In the genomic region with DNA sequence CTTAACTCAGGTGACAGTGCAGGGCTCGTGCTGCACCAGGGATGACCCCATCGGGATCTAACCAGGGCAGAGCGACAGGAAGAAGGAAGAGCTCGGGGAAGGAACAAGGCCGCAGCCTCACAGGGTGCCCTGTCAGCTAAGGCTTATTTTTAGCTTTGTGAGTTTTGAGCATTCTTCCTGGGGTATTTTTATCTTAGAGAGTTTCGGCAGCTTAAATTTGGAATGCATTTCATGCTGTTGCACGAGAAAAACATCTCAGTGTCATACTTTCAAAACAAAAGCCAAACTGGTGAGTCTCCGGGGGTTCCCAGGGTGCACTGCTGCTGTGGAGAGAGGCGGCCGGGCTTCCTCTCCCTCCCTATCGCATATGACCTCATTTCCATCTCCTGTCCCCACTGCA, we compare ENCODE assay signal across 8 mouse cellular contexts. TPM values are rescaled to one million over a fixed set of nuclear protein-coding genes. Genes with fewer than 3 reads are reported as not detected.
DNase-seq lines count a peak whose midpoint lies in the region; ATAC-seq and TF ChIP-seq lines count a peak whose summit lies in the region.

No protein-coding gene starts in this region.

- no peaks in the 10 kb centered on the region for H3K9me3 ChIP-seq in liver, postnatal 0 days (ENCODE audit: low read length)

- 49% methylated on average over 11 of the region's 11 CpGs for WGBS in liver, postnatal 0 days (ENCODE audit: insufficient replicate concordance)

- peaks cover 3% of the 10 kb centered on the region; the same call in 1 of the 2 replicates for H3K36me3 ChIP-seq in liver, postnatal 0 days (replicated peaks; ENCODE audit: insufficient read depth, low read length)

- peak; percentile 49; the same call in 1 of the 2 replicates for ATAC-seq in liver, postnatal 0 days

- peak overlapping the region; percentile 91 for H3K27ac ChIP-seq in brown adipose tissue, adult 24 weeks (replicated peaks; ENCODE audit: low read depth, low read length)
- peak overlapping the region; percentile 71 for H3K27ac ChIP-seq in liver, postnatal 0 days (ENCODE audit: low read depth)

- peak; percentile 21 to 28 for DNase-seq in left cerebral cortex, adult 18-20 months (ENCODE audit: low spot score in 2 of 2)
- no peak for DNase-seq in left cerebral cortex, adult 8-10 months (ENCODE audit: low spot score in 2 of 2)
- peak; percentile 59 to 70 for DNase-seq in heart, postnatal 14 days
- no peak for DNase-seq in liver, postnatal 0 days
- DNase-seq in thymus, postnatal 14 days = no peak
- DNase-seq in B cell, adult 2 months = no peak
- no peak for DNase-seq in urinary bladder, postnatal 25 days (ENCODE audit: low spot score)

- H3K27me3 ChIP-seq in liver, postnatal 0 days (ENCODE audit: insufficient read depth, low read length) = no peaks in the 10 kb centered on the region

- H3K4me3 ChIP-seq in brown adipose tissue, adult 24 weeks (ENCODE audit: insufficient read depth, low read depth, low read length) = peak overlapping the region; percentile 39
- no peak overlapping the region for H3K4me3 ChIP-seq in liver, postnatal 0 days (ENCODE audit: low read depth, low read length)

- intact Hi-C loops in heart, postnatal 14 days (cut with DNase I) = loop anchor here (5.0 kb wide), 1 partner anchor 37 kb away; a partner anchor contains a TSS

- H3K9ac ChIP-seq in liver, postnatal 0 days (replicated peaks) = no peak overlapping the region

- H3K4me2 ChIP-seq in liver, postnatal 0 days (ENCODE audit: low read depth, low read length) = no peak overlapping the region

- TF ChIP-seq CTCF in liver, postnatal 0 days (IDR thresholded peaks at IDR 0.05; ENCODE audit: low read depth) = no peak

- 0 out of 2 replicates have a peak, but pooled peaks have one; percentile 9 for TF ChIP-seq EP300 in liver, postnatal 0 days (IDR thresholded peaks at IDR 0.05; ENCODE audit: low read depth)

- H3K4me1 ChIP-seq in brown adipose tissue, adult 24 weeks (ENCODE audit: control insufficient read depth, insufficient read depth, insufficient read length, low read length) = peaks cover 2% of the 10 kb centered on the region
- no peaks in the 10 kb centered on the region for H3K4me1 ChIP-seq in liver, postnatal 0 days (ENCODE audit: insufficient read depth)

RNA-seq across cellular contexts. Expression of a gene that starts 37.4 kb away (rescaled TPM):
- total RNA-seq in left cerebral cortex, adult 18-20 months (2021) = 10 to 100 TPM; 87.9 to 89.8 TPM
- 10 to 100 TPM; 83.8 to 90.6 (median 86.9) TPM for total RNA-seq in left cerebral cortex, adult 8-10 months (2022)
- polyA plus RNA-seq in brown adipose tissue, adult 24 weeks (2012; ENCODE audit: insufficient read depth, insufficient read length, missing spikeins) = 61.5 and 67.4 TPM in 2 replicates
- total RNA-seq in heart, postnatal 14 days (2021) = 10 to 100 TPM; 87.4 to 93.9 TPM
- polyA plus RNA-seq in liver, postnatal 0 days (2015; fragmentation: Nextera tagmentation; extraction: Ambion mirVana) = 11.5 and 11.9 TPM in 2 replicates

RNA-seq across cellular contexts. Expression of a gene that starts 38.2 kb away (rescaled TPM):
- 10 to 100 TPM; 62.4 to 64.3 TPM for total RNA-seq in left cerebral cortex, adult 18-20 months (2021)
- total RNA-seq in left cerebral cortex, adult 8-10 months (2022) = 10 to 100 TPM; 58.0 to 65.7 (median 61.2) TPM
- 76.3 and 112 TPM in 2 replicates for polyA plus RNA-seq in brown adipose tissue, adult 24 weeks (2012; ENCODE audit: insufficient read depth, insufficient read length, missing spikeins)
- 10 to 100 TPM; 43.4 to 43.8 TPM for total RNA-seq in heart, postnatal 14 days (2021)
- 14.9 and 17.2 TPM in 2 replicates for polyA plus RNA-seq in liver, postnatal 0 days (2015; fragmentation: Nextera tagmentation; extraction: Ambion mirVana)

Comparison
In these comparisons a context has a peak if more than half of its experiments do, and no peak if none do; other contexts are left out.
1. DNase-seq: peak in left cerebral cortex, adult 18-20 months (2 of 2) and heart, postnatal 14 days (2 of 2); none in left cerebral cortex, adult 8-10 months (0 of 2), liver, postnatal 0 days (single experiment), thymus, postnatal 14 days (single experiment), B cell, adult 2 months (0 of 2) and urinary bladder, postnatal 25 days (single experiment).